Mouse (Mus musculus) kidney, adult 18-20 months (tissue): ENCODE data around the gene Col4a2.
A peak's percentile ranks its signal among the peaks of the same experiment; 100 is the strongest.
"Not testable (repeated sequence)": the region's sequence is repeated elsewhere in the genome, so short reads cannot be mapped to it uniquely, and the experiment has no call there.

ENCODE experiments used
- DNase-seq: peaks from one replicate; pipeline ENCODE4 v3.0.0; 2021

Gene Col4a2

DNA sequence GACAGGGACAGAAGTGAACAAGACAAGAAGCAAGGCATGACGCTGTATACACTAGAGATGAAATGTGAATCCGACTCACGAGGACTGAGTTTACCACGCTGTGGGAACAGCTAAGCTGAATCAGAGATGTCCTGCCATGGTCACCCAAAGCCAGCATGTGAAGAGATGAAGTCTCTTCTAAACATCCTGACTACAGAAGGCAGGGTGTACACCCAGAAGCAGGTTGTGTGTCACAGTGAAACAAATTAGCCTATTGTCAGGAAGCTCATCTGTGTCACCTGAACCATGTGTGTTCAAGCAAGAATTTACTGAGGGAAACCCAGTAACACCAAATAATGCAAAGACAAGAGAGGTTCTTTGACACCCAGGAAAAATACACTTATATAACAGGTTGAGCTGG lies 153.0 kb downstream of the Col4a2 start:
- no peak for DNase-seq

- not testable (repeated sequence) for DNase-seq
Measured at GRCm38 (mm10) chr8:11466528-11466927, 153.9 kb downstream of the Col4a2 start.

GRCm38 (mm10) chr8:11469095-11469494 lies 156.5 kb downstream of the Col4a2 start:
- DNase-seq = peak; percentile 80

DNA sequence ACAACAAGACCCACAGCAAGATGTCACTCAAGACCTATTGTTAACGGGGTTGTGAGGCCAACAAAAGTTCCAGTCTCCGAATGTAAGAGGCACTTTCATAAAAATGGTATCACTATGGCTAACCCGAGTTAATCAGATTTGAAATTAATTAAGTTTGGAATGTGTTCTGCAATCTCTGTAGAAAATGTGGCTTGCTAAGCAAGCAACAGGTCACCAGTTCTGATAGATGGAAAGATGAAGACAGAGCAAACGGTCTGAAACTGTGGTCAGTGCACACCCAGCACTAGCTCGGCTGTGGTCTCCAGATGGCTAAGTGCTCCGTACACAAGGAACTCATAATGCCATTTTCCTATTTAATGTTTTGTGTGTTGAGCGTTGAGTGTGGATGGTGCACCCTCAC lies 158.1 kb downstream of the Col4a2 start:
- DNase-seq = no peak

GRCm38 (mm10) chr8:11471309-11471708 lies 158.7 kb downstream of the Col4a2 start:
- peak; percentile 89 for DNase-seq

- peak; percentile 85 for DNase-seq
Measured at GRCm38 (mm10) chr8:11473072-11473471, 160.5 kb downstream of the Col4a2 start.

DNA sequence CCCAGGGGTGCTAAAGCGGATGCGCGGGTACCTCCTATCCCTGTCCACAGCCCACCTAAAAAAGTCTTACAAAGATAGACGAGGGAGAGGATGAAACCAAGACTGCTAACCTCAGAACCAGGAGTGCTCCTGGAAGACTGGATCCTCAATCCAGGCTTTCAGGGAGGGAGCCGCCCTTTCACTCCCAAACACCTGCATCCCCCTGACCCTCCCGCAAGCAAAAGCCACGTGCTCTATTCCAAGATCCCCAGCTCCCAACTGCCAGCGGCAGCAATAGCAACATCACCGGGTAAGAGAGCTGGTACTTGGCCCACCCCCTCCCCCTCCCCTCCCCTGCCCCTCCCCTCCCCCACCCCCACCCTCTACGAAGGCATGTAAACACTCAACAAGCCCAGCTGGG lies 162.8 kb downstream of the Col4a2 start:
- DNase-seq = no peak

DNA sequence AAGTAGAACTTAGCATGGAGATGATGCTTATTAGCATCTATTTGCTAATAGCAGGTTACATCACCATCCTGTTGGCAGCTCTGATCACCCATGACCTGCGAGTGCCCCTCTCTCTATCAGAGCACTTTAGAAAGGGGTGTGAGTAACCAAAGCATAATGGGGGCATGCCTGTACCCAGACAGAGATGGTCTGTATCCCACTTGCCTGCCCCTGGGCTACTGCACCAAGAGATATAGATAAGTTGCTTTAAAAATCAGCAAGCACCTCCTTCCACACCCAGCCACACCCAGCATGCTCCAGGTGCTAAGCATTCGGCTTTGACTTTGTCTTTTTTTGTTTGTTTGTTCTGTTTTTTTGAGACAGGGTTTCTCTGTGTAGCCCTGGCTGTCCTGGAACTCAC lies 163.3 kb downstream of the Col4a2 start:
- no peak for DNase-seq

- peak; percentile 76 for DNase-seq
Measured at GRCm38 (mm10) chr8:11476338-11477177, 164.0 kb downstream of the Col4a2 start.

DNA sequence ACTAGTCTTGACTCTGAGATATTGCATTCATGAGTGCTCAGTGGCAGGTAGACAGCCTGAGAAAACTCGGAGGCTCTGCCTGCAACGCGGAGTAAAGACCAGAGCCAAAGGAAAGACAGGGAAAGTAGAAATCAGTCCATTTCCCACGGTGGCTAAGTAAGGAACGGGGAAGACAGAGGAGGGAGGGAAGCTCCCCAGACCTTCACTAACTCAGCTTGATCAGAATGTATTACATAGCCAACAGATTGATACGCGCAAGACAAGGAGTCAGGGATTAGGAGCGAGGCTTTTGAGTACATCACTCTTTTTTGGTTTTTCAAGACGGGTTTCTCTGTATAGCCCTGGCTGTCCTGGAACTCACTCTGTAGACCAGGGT lies 164.6 kb downstream of the Col4a2 start:
- DNase-seq = no peak

DNA sequence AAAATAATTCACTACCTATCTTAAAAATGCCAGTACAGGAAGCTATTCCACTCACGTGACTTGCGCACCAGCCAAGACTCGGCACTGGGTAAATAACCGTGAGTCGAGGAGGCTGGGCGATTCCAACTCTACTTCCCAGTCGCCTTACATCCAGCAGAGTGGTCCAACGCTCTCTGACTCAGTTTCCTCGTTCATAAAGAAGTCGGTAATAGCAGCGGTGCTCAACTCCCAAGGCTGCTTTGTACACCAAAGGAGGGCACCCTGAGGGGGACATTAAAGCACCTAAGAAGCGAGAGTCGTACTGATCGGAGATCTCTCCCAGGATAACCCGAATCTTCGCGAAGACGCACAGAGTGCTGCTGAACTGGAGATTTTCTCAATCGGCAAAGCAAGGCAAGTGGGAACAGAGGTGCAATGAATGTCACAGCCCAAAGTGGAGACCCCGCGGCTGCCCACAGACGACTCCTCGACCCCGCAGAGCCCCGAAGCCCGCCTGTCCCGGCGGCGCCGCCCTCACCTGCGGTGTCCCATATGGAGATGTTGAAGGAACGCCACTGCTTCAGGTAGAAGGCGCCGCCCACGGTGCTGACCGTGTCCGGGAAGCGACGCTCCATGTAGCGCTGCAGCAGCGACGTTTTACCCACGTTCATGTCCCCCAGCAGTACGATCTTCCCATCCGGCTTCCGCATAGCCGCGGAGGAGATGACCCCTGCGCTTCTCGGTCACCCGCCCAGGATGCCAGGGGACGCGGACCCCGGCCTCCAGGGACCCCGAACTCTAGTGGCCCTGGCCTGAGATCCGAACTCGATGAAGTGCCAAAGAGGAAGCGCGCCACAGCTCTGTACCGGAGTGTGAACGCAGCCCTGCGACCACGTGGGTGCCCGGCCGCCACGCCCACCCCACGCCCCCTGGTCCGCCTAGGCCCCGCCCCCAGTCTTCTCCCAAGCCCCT lies 165.5 kb downstream of the Col4a2 start, which contains the start of gene Rab20:
Rab20 (minus strand) TSS at position 900 of the 951 bp plus-strand sequence.
- DNase-seq = peak; percentile 89

DNA sequence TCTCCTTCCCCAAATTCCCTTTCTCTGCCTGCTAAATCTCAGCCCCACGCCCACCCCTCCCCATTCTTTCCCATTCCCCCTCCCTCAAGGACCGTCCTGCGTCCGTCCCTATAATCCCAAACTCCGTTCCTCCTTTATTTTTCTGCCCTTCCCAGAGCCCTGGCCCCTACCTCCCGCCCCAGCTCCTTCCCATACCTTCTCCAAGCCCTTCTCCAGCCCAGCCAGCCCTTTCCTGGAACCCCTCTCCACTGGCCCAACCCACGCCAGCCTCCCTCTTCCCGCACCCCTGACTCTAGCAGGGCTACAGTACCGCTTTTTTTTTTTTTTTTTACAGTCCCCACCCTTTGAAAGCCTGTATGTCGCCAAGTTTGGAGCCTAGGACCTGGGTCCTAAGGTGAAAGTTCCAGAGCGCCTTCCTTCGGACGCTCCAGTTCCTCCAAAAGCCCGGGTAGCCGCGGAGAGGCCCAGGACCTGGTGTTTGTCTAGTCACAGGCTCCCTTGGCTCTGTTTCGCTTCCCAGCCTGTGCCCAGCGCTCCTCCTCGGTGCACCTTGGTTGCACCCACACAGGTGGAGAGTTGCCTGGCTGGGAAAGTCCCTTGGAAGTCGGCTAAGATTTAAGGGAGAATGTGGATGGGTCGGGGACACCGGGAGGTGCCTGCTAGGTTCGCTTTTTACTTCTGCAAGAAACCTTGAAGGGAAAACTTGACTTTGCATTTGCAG lies 166.4 kb downstream of the Col4a2 start:
- DNase-seq = peak; percentile 64

GRCm38 (mm10) chr8:11479591-11479990 lies 167.0 kb downstream of the Col4a2 start:
- no peak for DNase-seq

DNA sequence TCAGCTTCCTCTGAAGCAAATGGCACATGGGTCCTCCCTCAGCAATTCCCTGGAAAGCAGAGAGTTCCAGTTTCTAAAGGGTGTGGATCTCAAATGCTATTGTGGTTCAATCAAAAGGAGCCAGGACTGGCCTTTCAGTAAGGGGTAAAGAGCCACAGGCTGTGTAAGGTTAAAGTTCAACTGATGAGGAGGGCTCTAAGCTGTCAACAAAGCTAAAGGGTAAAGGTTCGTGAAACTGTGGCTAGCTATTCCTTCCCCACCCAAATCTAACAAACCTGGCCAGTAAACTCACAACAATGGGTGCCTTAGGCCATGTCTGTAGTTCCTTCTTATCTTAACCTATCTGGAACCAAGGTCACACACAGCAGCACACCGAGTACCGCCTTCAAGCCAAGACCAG lies 169.3 kb downstream of the Col4a2 start:
- no peak for DNase-seq

DNA sequence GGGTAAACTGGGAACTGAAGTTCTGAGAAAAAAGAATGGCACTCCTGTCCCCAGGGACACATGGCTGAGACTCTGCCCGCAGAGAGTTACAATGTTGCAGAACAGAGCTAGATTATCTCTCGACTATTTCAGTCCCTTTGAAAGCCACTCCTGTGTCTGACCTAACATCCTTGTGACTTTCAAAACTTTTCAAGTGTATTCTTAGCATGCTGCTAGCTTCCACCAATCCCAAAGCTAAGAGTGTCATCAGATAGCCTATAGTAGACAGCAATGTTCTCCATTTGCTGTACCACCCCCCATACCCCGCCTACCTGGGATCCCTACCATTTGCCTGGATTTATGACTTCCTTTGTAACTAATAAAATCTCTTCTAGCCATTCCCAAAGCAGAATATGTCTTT lies 169.9 kb downstream of the Col4a2 start:
- no peak for DNase-seq

- peak; percentile 84 for DNase-seq
Measured at GRCm38 (mm10) chr8:11486142-11486541, 173.5 kb downstream of the Col4a2 start.

DNA sequence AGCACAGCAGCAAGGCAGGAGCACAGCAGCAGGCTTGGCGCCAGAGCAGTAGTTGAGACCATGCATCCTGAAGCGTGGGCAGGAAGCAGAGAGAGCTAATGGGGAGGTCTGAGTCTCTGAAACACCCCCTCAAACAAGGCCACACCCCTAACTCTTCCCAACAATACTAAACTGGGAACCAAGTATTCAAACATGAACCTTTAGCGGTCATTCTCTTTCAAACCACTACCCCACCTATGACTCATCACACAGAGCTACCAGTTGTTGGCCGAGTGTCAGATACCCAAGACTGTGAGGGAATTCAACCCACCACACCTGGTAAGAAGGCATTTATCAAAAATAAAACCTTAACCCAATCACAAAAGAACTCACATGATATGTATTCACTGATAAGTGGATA lies 174.6 kb downstream of the Col4a2 start:
- DNase-seq = no peak

DNA sequence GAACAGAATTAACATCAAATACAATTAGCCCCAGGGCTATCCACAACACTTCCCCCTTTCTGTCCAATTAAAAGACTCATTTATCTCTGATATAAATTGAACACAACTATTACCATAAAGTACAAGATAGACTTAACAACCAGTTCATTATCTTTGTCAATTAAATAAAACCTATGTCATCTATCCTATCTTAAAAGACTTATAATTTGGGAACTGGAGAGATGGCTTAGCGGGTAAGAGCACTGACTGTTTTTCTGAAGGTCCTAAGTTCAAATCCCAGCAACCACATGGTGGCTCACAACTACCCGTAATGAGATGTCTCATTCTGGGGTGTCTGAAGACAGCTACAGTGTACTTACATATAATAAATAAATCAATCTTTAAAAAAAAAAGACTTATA lies 179.7 kb downstream of the Col4a2 start:
- DNase-seq = not testable (repeated sequence)

GRCm38 (mm10) chr8:11497017-11497990 lies 184.7 kb downstream of the Col4a2 start, which contains the start of gene Naxd:
Gene Naxd, plus strand, starts transcription at chr8:11497506.
- DNase-seq = peak; percentile 91

DNA sequence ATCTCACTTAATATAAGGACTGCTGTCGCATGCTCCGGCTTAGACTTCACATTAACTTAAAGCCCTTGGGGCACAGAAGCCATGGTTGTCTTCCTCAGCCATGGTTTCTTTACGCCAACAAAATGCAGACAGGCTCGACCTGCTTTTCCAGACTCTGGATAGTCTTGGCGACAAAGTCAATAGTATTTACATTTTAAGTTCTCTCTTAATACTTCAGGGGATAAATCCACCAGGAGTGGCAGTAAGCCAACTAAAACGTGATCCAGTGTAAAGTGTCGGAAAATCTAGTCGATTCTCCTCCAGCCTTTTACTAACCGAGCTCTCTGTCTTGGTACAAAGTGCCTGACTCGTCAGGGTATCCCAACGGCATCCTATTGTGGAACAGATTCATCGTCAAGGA lies 185.7 kb downstream of the Col4a2 start:
- DNase-seq = no peak
